Mouse (Mus musculus) mouse embryonic stem cell (cell line): ENCODE data around the gene Cdcp2.

Source experiments
- in situ Hi-C, 2 experiments: fragments of 300-500 bp; cut with MboI; formaldehyde crosslinking; loops; 1 replicate in 1 of 2; 3 replicates in 1 of 2; pipeline ENCODE4 v1.14.3; 2019 to 2020; ENCODE audit warnings: low sequenced_read_pairs in 2 of 2, low pct_unique_long_range_greater_than_20kb in 1 of 2, mixed read lengths in 1 of 2; ENCODE audit not compliant: unreplicated experiment in 1 of 2

Gene Cdcp2

DNA sequence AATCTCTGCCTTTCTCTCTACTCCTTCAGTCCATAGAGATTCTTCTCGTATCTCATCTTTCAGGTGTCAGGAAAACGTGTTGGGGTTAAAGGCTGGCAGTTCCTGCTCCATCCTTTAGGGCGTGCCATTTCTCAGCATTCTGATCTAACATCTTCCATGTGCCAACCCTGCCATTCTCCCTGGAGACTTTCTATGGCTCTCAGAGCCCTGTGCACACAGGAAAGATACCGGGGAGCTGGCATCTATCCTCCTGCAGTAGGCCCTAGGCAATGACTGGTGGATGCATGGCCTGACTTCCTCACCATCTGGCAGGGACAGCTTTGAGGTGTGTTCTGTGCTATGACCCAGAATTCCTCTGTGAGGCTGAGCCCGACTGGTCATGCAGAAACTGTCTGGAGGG lies 28.4 kb downstream of the Cdcp2 start:
- in situ Hi-C loops, result no loop called here

- in situ Hi-C loops, result no loop called here
Measured at GRCm38 (mm10) chr4:107126389-107126788, 29.7 kb downstream of the Cdcp2 start.

- in situ Hi-C loops, result no loop called here
Measured at GRCm38 (mm10) chr4:107126891-107127524, 30.3 kb downstream of the Cdcp2 start.

- in situ Hi-C loops, result no loop called here
Measured at GRCm38 (mm10) chr4:107127901-107128669, 31.4 kb downstream of the Cdcp2 start.

DNA sequence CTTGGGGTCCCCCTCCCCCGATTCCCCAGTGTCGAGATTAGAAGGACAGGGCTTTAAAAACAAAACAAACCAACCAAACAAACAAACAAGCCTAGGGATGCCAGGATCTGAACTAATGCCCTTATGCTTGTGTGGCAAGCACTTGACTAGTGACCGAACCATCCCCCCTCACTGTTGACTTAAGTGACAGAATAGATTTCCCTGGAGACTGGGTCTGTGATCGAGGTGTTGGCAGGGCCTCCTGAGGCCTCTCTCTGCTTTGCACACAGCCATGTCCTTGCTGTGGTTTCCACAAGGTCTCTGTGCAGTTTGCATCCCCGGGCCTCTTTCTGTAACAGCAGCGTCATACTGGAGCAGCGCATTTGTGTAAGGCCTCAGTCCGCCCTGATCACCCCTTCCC lies 32.7 kb downstream of the Cdcp2 start:
- in situ Hi-C loops, result no loop called here

- in situ Hi-C loops, result no loop called here
Measured at GRCm38 (mm10) chr4:107130534-107130933, 33.8 kb downstream of the Cdcp2 start.

DNA sequence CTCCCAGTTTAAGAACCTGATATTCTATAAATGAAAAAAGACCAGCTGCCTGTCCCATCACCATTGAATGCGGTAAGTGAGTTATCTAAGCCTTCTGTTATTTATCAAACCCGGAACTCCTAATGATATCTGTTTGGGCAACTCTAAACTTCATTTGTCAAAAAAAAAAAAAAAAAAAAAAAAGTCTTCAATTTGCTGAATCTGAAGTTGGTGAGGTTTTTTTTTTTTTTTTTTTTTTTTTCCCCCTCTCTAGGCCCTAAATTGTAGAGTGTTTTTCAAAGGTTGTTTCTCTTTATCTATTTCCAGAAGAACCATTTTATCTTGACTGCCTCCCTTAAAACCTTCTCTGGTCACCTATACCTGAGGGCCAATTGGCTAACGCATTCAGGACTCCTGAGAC lies 38.2 kb downstream of the Cdcp2 start:
- in situ Hi-C loops, result no loop called here

- in situ Hi-C loops, result no loop called here
Measured at GRCm38 (mm10) chr4:107135663-107136062, 39.0 kb downstream of the Cdcp2 start.

DNA sequence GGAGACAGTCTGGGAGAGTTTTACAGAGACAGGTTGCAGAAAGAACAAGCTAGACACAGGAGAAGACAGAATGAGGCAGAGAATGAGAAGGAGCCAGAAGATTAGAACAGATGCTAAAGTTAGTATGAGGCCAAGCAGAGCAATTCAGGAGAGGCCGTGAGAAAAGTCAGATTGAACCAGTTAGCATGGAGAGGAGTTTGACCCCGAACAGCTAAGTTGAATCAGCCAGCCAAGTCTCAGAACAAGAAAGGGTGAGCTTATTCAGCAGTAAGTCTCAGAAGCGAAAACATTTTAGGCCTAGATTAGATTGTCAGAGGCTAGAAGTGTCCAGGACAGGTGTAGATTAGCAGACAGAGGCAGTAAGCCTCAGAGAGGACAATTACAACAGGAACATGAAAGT lies 39.8 kb downstream of the Cdcp2 start:
- in situ Hi-C loops, result no loop called here

DNA sequence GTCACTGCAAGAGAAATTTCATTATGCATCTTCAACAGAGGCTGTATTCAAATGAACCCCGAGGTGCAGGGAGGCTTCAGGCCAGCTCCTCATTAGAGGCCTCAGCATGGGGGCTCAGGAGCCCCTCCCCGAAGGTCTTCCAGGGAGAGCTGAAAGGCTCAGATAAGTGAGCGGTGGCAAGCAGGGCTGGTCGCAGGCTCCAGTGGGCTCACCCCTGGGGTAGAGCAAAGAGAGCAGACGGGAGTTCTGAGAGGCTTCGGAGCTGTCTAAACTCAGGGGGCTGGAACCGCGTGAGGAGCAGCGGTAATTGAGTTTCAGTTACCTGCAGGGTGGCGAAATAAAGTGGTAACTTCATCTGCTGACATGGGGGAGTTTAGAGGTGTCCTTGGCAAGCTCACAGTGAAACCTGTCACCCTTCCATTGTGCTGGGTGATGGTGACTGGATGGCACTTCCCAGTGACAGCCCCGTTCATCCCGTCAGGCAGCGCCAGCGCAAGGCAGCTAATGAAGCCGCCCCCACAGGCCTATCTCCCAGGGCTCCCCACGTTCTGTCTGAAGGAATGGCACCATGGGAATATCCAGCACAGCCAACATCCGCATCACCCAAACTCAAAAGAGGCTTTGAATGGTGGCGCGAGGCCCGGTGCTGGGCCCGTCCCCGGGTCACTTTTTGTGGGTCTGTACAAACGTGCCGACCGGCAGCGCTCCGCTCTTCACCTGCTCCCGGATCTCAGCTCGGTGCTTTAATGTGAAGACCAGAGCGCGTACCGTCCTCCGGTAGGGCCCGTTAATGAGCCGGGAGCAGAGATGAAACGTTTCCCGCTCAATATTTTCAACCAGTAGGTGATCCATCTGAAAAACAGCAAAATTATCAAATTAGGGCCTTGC lies 42.5 kb downstream of the Cdcp2 start:
- in situ Hi-C loops, result no loop called here

- in situ Hi-C loops, result no loop called here
Measured at GRCm38 (mm10) chr4:107139836-107140631, 43.3 kb downstream of the Cdcp2 start.

DNA sequence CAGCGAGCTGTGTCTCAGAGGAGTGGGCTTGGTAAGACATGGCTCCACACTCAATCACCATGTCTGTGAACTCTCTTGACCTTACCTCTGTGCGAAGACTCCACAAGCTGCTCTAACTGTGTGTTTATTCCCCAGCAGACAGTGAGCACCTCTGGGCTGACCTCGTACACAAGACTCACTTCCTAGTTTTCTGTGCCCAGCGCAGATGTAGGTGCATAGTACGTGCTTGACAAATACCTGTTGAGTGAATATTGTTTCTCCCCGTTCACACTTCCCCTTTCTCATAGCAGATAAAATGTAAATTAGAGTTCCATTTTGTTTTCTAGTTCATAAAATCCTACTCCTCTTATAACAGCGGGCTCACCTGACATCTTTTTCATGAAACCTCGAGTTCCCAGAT lies 46.8 kb downstream of the Cdcp2 start:
- in situ Hi-C loops, result no loop called here

- in situ Hi-C loops, result no loop called here
Measured at GRCm38 (mm10) chr4:107150991-107151390, 54.3 kb downstream of the Cdcp2 start.

- in situ Hi-C loops, result no loop called here
Measured at GRCm38 (mm10) chr4:107152571-107152970, 55.9 kb downstream of the Cdcp2 start.

DNA sequence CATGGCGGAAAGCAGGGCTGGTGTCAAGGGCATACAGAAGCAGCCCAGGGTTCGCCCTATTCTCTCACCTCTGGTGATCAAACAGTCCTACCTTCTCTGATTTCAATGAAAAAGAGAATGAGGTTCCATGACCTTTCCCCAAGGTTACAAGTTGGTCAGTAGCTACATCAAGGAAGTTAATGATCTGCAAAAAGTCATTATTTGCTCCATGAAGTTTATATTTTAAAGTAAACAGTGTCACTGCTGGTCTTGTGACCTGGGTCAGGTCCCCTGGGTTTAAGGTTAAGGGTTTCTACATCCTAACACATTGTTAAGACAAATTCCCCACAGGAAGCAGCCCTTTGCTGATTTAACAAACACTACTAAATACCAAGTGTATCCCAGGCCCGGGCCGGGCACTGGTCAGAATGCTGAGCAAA lies 60.3 kb downstream of the Cdcp2 start:
- in situ Hi-C loops, result no loop called here

- in situ Hi-C loops, result no loop called here
Measured at GRCm38 (mm10) chr4:107159166-107159773, 62.6 kb downstream of the Cdcp2 start.

DNA sequence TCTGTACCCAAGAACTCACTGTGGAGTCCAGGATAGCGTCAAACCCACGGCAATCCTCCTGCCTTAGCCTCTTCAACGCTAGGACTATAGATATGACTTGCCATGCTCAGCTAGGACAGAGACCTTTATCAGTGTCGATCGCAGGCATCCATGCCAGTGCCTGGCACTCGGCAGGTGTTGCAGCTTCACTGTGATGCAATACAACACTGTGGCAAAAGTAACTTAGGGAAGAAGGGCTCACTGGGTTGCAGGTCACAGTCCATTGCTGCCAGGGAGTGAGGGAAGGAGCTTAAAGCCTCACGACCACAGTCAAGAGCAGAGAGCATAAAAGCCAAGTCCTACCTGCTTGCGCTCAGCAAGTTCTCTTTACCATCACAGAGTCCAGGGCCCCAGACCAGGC lies 63.5 kb downstream of the Cdcp2 start:
- in situ Hi-C loops, result loop anchor here (10.0 kb wide), 1 partner anchor 345 kb away; no protein-coding TSS in a partner anchor
